Mouse (Mus musculus) CH12.LX (cell line): ENCODE measurements around the gene Tnfrsf4. TPM values are rescaled to one million over a fixed set of nuclear protein-coding genes. Genes with fewer than 3 reads are reported as not detected.

Experiments used
- DNase-seq: peaks from one replicate; pipeline ENCODE4 v3.0.0-alpha.2; 2013; ENCODE audit errors: extremely low read depth
- H3K27ac ChIP-seq: 2 replicates; pipeline ENCODE4 v1.5.1; 2012; ENCODE audit warnings: low read depth, mild to moderate bottlenecking, control low read depth, moderate library complexity; ENCODE audit not compliant: insufficient read depth
- H3K27me3 ChIP-seq: replicated peaks from 2 replicates; pipeline ENCODE3; 2012; ENCODE audit warnings: inconsistent platforms
- H3K36me3 ChIP-seq, 2 experiments: replicated peaks in 1 of 2; 2 replicates each; pipeline versions ENCODE3 to v1.6.1; 2012; ENCODE audit warnings: inconsistent platforms in 1 of 2, low read length in 1 of 2, mild to moderate bottlenecking in 1 of 2, mixed read lengths in 1 of 2, moderate library complexity in 1 of 2; ENCODE audit not compliant: control insufficient read depth in 1 of 2, insufficient read depth in 1 of 2
- H3K4me1 ChIP-seq, 2 experiments: 2 replicates each; pipeline ENCODE4 v1.6.1; 2012; ENCODE audit warnings: inconsistent platforms in 1 of 2, moderate library complexity in 1 of 2; ENCODE audit not compliant: insufficient read depth in 2 of 2, control insufficient read depth in 1 of 2
- H3K4me2 ChIP-seq: 2 replicates; pipeline ENCODE4 v1.6.1; 2012; ENCODE audit warnings: low read depth, mild to moderate bottlenecking, control low read depth; ENCODE audit not compliant: poor library complexity, insufficient read depth, severe bottlenecking
- H3K4me3 ChIP-seq, 3 experiments: fragments of 150-350 bp in 1 of 3; sonication (generic) in 1 of 3; replicated peaks in 1 of 3; 2 replicates each; pipeline versions ENCODE3 to v1.5.1; 2011 to 2012; ENCODE audit warnings: low read depth in 2 of 3, low read length in 2 of 3, mild to moderate bottlenecking in 2 of 3, moderate library complexity in 2 of 3, control low read depth in 1 of 3, improper control_type of control experiment in 1 of 3, inconsistent platforms in 1 of 3, mixed read lengths in 1 of 3; ENCODE audit not compliant: poor library complexity in 1 of 3
- H3K79me2 ChIP-seq: replicated peaks from 2 replicates; pipeline ENCODE4 v1.6.1; 2012; ENCODE audit warnings: mild to moderate bottlenecking, moderate library complexity; ENCODE audit not compliant: control insufficient read depth, poor library complexity, insufficient read depth, severe bottlenecking; ENCODE audit errors: extremely low read depth
- H3K9ac ChIP-seq: 2 replicates; pipeline ENCODE4 v1.6.1; 2012; ENCODE audit warnings: low read depth, mild to moderate bottlenecking, control low read depth, moderate library complexity; ENCODE audit not compliant: insufficient read depth
- H3K9me3 ChIP-seq: replicated peaks from 2 replicates; pipeline ENCODE3; 2012; ENCODE audit warnings: low read length, inconsistent platforms, mixed read lengths
- BHLHE40 ChIP-seq: IDR thresholded peaks from 2 replicates; pipeline ENCODE4 v1.6.1; 2011; ENCODE audit warnings: mild to moderate bottlenecking, low read depth, low read length, improper control_type of control experiment
- EP300 ChIP-seq: IDR thresholded peaks from 2 replicates; pipeline ENCODE4 v1.6.1; 2011; ENCODE audit warnings: low read length, improper control_type of control experiment
- ETS1 ChIP-seq: conservative IDR thresholded peaks from 2 replicates; pipeline ENCODE4 v1.6.1; 2012; ENCODE audit warnings: low read depth, mild to moderate bottlenecking, inconsistent platforms, low read length, improper control_type of control experiment, moderate library complexity
- HCFC1 ChIP-seq: IDR thresholded peaks from 2 replicates; pipeline ENCODE4 v1.6.1; 2012; ENCODE audit warnings: low read depth, mild to moderate bottlenecking, inconsistent platforms, low read length, improper control_type of control experiment
- IRF4 ChIP-seq: IDR thresholded peaks from 2 replicates; pipeline ENCODE4 v1.6.1; 2014; ENCODE audit warnings: low read depth, mild to moderate bottlenecking, inconsistent platforms, low read length, improper control_type of control experiment
- KAT2A ChIP-seq: IDR thresholded peaks from 2 replicates; pipeline ENCODE4 v1.6.1; 2012; ENCODE audit warnings: low read length, improper control_type of control experiment, inconsistent platforms; ENCODE audit not compliant: insufficient replicate concordance
- MAZ ChIP-seq: IDR thresholded peaks from 2 replicates; pipeline ENCODE4 v1.6.1; 2012; ENCODE audit warnings: low read depth, mild to moderate bottlenecking, inconsistent platforms, low read length, improper control_type of control experiment, moderate library complexity
- MYC ChIP-seq: IDR thresholded peaks from 2 replicates; pipeline ENCODE4 v1.6.1; 2011; ENCODE audit warnings: low read depth, mild to moderate bottlenecking, improper control_type of control experiment, low read length
- NRF1 ChIP-seq: IDR thresholded peaks from 2 replicates; pipeline ENCODE4 v1.6.1; 2014; ENCODE audit warnings: low read depth, mild to moderate bottlenecking, inconsistent platforms, low read length, improper control_type of control experiment, moderate library complexity
- POLR2A ChIP-seq: IDR thresholded peaks from 2 replicates; pipeline ENCODE4 v1.6.1; 2011; ENCODE audit warnings: low read depth, mild to moderate bottlenecking, improper control_type of control experiment, low read length
- SMC3 ChIP-seq: IDR thresholded peaks from 2 replicates; pipeline ENCODE4 v1.6.1; 2011; ENCODE audit warnings: low read depth, low read length, improper control_type of control experiment
- ZKSCAN1 ChIP-seq: IDR thresholded peaks from 2 replicates; pipeline ENCODE4 v1.6.1; 2012; ENCODE audit warnings: low read depth, inconsistent platforms, low read length, improper control_type of control experiment, borderline replicate concordance
- ZMIZ1 ChIP-seq: IDR thresholded peaks from 2 replicates; pipeline ENCODE4 v1.6.1; 2012; ENCODE audit warnings: low read depth, mild to moderate bottlenecking, inconsistent platforms, low read length, improper control_type of control experiment
- dilution Hi-C: fragments of 300-500 bp; cut with MboI; formaldehyde crosslinking; loops from 2 replicates; pipeline ENCODE4 v1.14.3; 2020; ENCODE audit warnings: low sequenced_read_pairs; ENCODE audit not compliant: extremely low pct_unique_long_range_greater_than_20kb, extremely low pct_ligation_motif_present
- in situ Hi-C: fragments of 300-500 bp; cut with MboI; formaldehyde crosslinking; loops from 3 replicates; pipeline ENCODE4 v1.14.3; 2019; ENCODE audit warnings: low sequenced_read_pairs, low pct_ligation_motif_present, low pct_unique_long_range_greater_than_20kb, mixed read lengths
- polyA plus RNA-seq: library from polyadenylated mRNA; unstranded; fragments of >175 nt; gene quantifications from 2 replicates; pipeline ENCODE4 v1.2.1, GENCODE M21; 2012; ENCODE audit warnings: low read depth; ENCODE audit not compliant: insufficient read length
- total RNA-seq, 2 experiments: library from RNA; depleted of rRNA; stranded (reverse); fragments of 300-350 nt in 1 of 2; fragments of >200 nt in 1 of 2; gene quantifications; 2 replicates each; pipeline ENCODE4 v1.2.3; 2012 to 2014

Gene Tnfrsf4
- total and polyA plus RNA-seq, 3 experiments: 28.2 to 86.1 (median 81.1) TPM

GRCm38 (mm10) chr4:155991211-155991907, 22.3 kb upstream of the Tnfrsf4 start:
- dilution Hi-C loops: no loop called here
- Histone ChIP-seq H3K4me3 (peak overlapping the region; percentile 56 to 84 (median 70)), H3K27ac (no peak overlapping the region; the same call in 1 of the 2 replicates), H3K79me2 (peaks cover 36% of the 10 kb centered on the region), H3K27me3 (no peaks in the 10 kb centered on the region), H3K4me2 (peak overlapping the region; percentile 82), H3K9me3 (peaks cover 4% of the 10 kb centered on the region), H3K36me3 (peaks cover 4 to 27% of the 10 kb centered on the region in 2 experiments), H3K9ac (peak overlapping the region; percentile 65), H3K4me1 (peaks cover 11 to 38% of the 10 kb centered on the region in 2 experiments)
- no peak for DNase-seq
- peak; percentile 16; the same call in 1 of the 2 replicates for TF ChIP-seq POLR2A
- TF ChIP-seq BHLHE40: peak; percentile 44
- no peak for TF ChIP-seq KAT2A
- TF ChIP-seq IRF4: no peak
- no peak for TF ChIP-seq ZKSCAN1
- TF ChIP-seq SMC3: no peak
- peak; percentile 73 for TF ChIP-seq NRF1
- TF ChIP-seq MYC: peak; percentile 47
- in situ Hi-C loops: no loop called here

- Histone ChIP-seq H3K4me3 (peak overlapping the region; percentile 56 to 84 (median 70)), H3K4me2 (peak overlapping the region; percentile 82), H3K9ac (peak overlapping the region; percentile 65), H3K36me3 (peaks cover 9 to 32% of the 10 kb centered on the region in 2 experiments), H3K79me2 (peaks cover 41% of the 10 kb centered on the region), H3K27ac (peak overlapping the region; percentile 90), H3K27me3 (no peaks in the 10 kb centered on the region), H3K4me1 (peaks cover 11 to 41% of the 10 kb centered on the region in 2 experiments), H3K9me3 (peaks cover 4% of the 10 kb centered on the region)
- TF ChIP-seq EP300 (no peak), HCFC1 (no peak), ETS1 (no peak), MAZ (no peak), ZKSCAN1 (no peak), ZMIZ1 (0 out of 2 replicates have a peak, but pooled peaks have one; percentile 7)
- no peak for DNase-seq
- in situ Hi-C loops (no loop called here), dilution Hi-C loops (no loop called here)
Observed at GRCm38 (mm10) chr4:155991908-155992230, 21.8 kb upstream of the Tnfrsf4 start.
